Mouse (Mus musculus): ENCODE measurements around the gene Traf2. TPM values are rescaled to one million over a fixed set of nuclear protein-coding genes. Genes with fewer than 3 reads are reported as not detected.

Gene Traf2
- polyA plus RNA-seq, 1 experiment from 2014 or later = 19.2 TPM

DNA sequence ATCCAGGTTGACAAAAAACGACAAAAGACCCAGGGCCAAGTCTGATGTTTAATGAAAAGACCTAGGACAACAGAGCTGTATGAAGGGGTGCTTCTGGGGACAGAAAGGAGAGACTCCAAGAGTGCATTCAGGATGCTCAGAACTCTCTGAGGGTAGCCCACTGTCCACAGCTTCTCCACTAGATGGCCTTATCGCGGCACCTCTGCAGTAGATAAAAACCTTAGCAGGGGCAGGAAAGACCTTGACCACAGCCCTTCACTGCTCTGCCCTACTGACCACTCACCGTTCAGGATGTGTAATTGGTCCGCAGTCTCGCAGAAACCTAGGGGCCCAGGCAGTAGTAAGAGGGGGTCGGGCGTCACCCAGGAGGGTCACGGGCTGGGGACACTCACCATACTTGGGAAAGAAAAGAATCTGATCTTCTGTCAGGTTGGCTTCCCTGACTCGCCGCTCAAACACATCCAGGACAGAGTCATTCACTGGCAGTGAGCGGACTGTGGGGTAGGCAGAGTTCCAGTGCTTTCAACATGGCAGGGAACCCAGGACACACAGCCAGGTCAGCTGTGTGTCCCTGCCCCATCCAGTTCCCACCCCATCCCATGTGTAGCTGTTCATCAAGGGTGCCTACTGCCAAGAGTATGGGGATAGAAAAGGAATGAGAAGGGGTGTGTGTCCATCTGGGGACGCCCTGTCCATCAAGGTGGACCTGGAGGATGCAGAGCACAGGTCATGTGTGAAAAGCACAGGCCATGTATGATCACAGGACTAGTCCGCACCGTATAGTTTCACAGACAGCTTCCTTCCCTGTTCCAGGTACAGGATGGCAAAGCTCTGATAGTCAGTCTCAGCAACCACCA lies 47.9 kb downstream of the Traf2 start:
- Histone ChIP-seq H3K36me3 (peaks cover 13% of the 10 kb centered on the region), H3K27me3 (no peaks in the 10 kb centered on the region), H3K4me2 (no peak overlapping the region), H3K4me3 (no peak overlapping the region), H3K9ac (no peak overlapping the region), H3K9me3 (no peaks in the 10 kb centered on the region), H3K27ac (replicated peaks) (no peak overlapping the region), H3K4me1 (replicated peaks) (peaks cover 18% of the 10 kb centered on the region)
- no peak for ATAC-seq (ENCODE audit: low read depth)
- 73% methylated on average over 15 of the region's 15 CpGs for WGBS

GRCm38 (mm10) chr2:25497846-25498575 lies 48.7 kb downstream of the Traf2 start:
- peaks cover 18% of the 10 kb centered on the region for H3K4me1 ChIP-seq (replicated peaks)
- no peaks in the 10 kb centered on the region for H3K9me3 ChIP-seq
- H3K27me3 ChIP-seq = no peaks in the 10 kb centered on the region
- no peak overlapping the region for H3K4me3 ChIP-seq
- ATAC-seq (ENCODE audit: low read depth) = no peak
- 62% methylated on average over 6 of the region's 6 CpGs for WGBS
- H3K9ac ChIP-seq = peak overlapping the region; percentile 8; the same call in 1 of the 2 replicates
- peaks cover 4% of the 10 kb centered on the region for H3K36me3 ChIP-seq
- H3K4me2 ChIP-seq = no peak overlapping the region
- no peak overlapping the region for H3K27ac ChIP-seq (replicated peaks)

DNA sequence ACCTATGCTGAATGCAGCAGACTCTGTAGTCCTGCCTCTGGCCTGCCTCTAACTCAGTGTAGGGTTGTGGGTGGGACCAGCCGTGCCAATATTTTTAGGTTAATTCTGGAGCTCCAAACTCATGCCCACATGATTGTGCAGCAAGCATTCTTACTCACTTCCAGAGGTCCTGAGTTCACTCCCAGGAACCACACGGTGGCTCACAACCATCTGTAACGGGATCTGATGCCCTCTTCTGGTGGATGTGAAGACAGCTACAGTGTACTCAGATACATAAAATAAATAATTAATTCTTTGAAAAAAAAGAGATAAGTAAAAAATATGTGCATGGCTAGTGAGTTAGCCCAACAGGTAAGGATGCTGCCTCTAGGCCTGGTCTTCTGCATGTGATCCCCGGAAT lies 50.3 kb downstream of the Traf2 start:
- Histone ChIP-seq H3K4me1 (replicated peaks) (peaks cover 8% of the 10 kb centered on the region), H3K9ac (no peak overlapping the region), H3K36me3 (no peaks in the 10 kb centered on the region), H3K4me2 (no peak overlapping the region), H3K27ac (replicated peaks) (no peak overlapping the region), H3K27me3 (no peaks in the 10 kb centered on the region), H3K4me3 (no peak overlapping the region), H3K9me3 (no peaks in the 10 kb centered on the region)
- 45% methylated on average over 4 of the region's 4 CpGs for WGBS
- ATAC-seq (ENCODE audit: low read depth) = no peak

- Histone ChIP-seq H3K9me3 (no peaks in the 10 kb centered on the region), H3K4me3 (no peak within 1 kb of the TSS), H3K36me3 (no peaks in the 10 kb centered on the region), H3K4me1 (replicated peaks) (no peaks in the 10 kb centered on the region), H3K9ac (no peak within 1 kb of the TSS), H3K4me2 (no peak within 1 kb of the TSS), H3K27me3 (no peaks in the 10 kb centered on the region), H3K27ac (replicated peaks) (no peak within 1 kb of the TSS)
- WGBS = 84% methylated on average over 5 of the region's 5 CpGs
- ATAC-seq (ENCODE audit: low read depth) = no peak
Observed at GRCm38 (mm10) chr2:25493476-25493961, 53.2 kb downstream of the Traf2 start, which contains the start of gene Lcn12. Gene Lcn12, minus strand, starts transcription at chr2:25493911.

GRCm38 (mm10) chr2:25492988-25493387 lies 53.8 kb downstream of the Traf2 start:
- no peaks in the 10 kb centered on the region for H3K4me1 ChIP-seq (replicated peaks)
- H3K4me2 ChIP-seq = no peak overlapping the region
- H3K27me3 ChIP-seq = no peaks in the 10 kb centered on the region
- no peak overlapping the region for H3K27ac ChIP-seq (replicated peaks)
- H3K4me3 ChIP-seq = no peak overlapping the region
- WGBS = 87% methylated on average over 5 of the region's 5 CpGs
- no peak for ATAC-seq (ENCODE audit: low read depth)
- H3K9ac ChIP-seq = no peak overlapping the region
- no peaks in the 10 kb centered on the region for H3K36me3 ChIP-seq
- H3K9me3 ChIP-seq = no peaks in the 10 kb centered on the region

GRCm38 (mm10) chr2:25488671-25489068 lies 58.1 kb downstream of the Traf2 start:
- 85% methylated on average over 7 of the region's 7 CpGs for WGBS
- no peak overlapping the region for H3K4me3 ChIP-seq
- no peaks in the 10 kb centered on the region for H3K27me3 ChIP-seq
- no peak for ATAC-seq (ENCODE audit: low read depth)
- no peaks in the 10 kb centered on the region for H3K4me1 ChIP-seq (replicated peaks)
- H3K36me3 ChIP-seq = no peaks in the 10 kb centered on the region
- H3K9me3 ChIP-seq = no peaks in the 10 kb centered on the region
- no peak overlapping the region for H3K4me2 ChIP-seq
- no peak overlapping the region for H3K27ac ChIP-seq (replicated peaks)
- no peak overlapping the region for H3K9ac ChIP-seq

- Histone ChIP-seq H3K36me3 (no peaks in the 10 kb centered on the region), H3K9ac (no peak overlapping the region), H3K27ac (replicated peaks) (no peak overlapping the region), H3K4me1 (replicated peaks) (no peaks in the 10 kb centered on the region), H3K9me3 (no peaks in the 10 kb centered on the region), H3K27me3 (no peaks in the 10 kb centered on the region), H3K4me2 (no peak overlapping the region), H3K4me3 (no peak overlapping the region)
- WGBS = 82% methylated on average over 6 of the region's 6 CpGs
- no peak for ATAC-seq (ENCODE audit: low read depth)
Observed at GRCm38 (mm10) chr2:25487965-25488670, 58.6 kb downstream of the Traf2 start.

DNA sequence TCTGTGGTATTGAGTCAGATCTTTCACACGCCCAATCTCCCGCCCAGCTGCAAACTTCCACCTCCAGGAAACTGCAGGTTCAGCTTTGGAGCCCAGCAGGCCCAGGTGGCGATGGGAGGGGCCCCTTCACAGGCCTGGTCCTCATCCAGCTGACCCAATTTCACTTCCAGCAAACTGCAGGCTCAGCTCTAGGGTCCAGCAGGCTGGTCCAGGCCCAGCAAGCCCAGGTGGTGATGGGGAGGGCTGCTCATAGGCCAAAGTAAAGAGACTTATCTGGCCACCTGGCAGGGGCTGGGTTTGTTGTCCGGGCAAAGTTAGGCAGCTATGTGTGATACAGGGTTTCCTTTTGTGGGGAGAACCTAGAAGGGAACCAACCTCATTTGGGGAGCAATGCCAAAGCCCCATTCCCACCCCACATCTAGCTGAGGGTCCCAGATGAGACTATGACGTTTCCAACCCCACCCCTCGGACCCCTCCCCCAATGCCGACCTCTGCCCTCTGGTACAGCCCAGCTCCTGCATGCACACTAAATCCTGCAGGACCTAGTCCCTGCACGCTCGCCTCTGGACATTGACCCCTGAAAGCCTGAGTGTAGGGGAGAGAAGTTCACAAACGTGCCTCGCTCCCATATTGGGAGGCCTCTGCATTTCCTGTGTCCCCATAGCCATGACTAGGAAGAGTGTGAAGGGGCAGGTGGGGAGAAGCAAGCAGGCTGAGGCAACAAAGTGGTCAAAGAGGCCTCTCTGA lies 61.7 kb downstream of the Traf2 start:
- Histone ChIP-seq H3K4me3 (no peak overlapping the region), H3K27me3 (no peaks in the 10 kb centered on the region), H3K4me2 (no peak overlapping the region), H3K27ac (replicated peaks) (no peak overlapping the region), H3K9ac (no peak overlapping the region), H3K36me3 (no peaks in the 10 kb centered on the region), H3K9me3 (no peaks in the 10 kb centered on the region), H3K4me1 (replicated peaks) (no peaks in the 10 kb centered on the region)
- ATAC-seq (ENCODE audit: low read depth) = no peak
- 72% methylated on average over 11 of the region's 11 CpGs for WGBS

DNA sequence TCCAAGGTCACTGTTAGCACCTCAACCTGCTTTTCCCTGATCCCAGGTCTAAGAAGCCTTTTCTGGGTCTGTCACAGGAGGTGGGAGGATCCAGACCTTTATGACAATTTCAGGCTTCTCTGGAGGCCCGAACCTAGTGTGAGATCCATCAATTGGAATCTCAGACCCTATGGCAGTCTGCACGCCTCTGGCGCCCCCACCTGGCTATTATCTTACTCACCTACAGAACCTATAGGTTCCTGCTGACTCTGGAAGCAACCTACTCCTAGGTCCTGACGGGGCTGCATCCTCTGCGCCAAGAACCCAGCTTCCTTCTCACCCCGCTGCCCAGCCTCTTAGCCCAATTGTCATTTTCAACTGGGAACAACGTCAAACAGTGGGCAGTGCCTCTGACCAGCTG lies 63.8 kb downstream of the Traf2 start:
- ATAC-seq (ENCODE audit: low read depth) = no peak
- Histone ChIP-seq H3K27ac (replicated peaks) (no peak overlapping the region), H3K4me2 (no peak overlapping the region), H3K9me3 (no peaks in the 10 kb centered on the region), H3K4me1 (replicated peaks) (no peaks in the 10 kb centered on the region), H3K4me3 (no peak overlapping the region), H3K27me3 (no peaks in the 10 kb centered on the region), H3K36me3 (no peaks in the 10 kb centered on the region), H3K9ac (no peak overlapping the region)
- 26% methylated on average over 7 of the region's 7 CpGs for WGBS

GRCm38 (mm10) chr2:25480541-25480940 lies 66.2 kb downstream of the Traf2 start:
- Histone ChIP-seq H3K4me2 (no peak overlapping the region), H3K4me1 (replicated peaks) (no peaks in the 10 kb centered on the region), H3K9me3 (no peaks in the 10 kb centered on the region), H3K9ac (no peak overlapping the region), H3K27ac (replicated peaks) (no peak overlapping the region), H3K36me3 (no peaks in the 10 kb centered on the region), H3K4me3 (no peak overlapping the region), H3K27me3 (no peaks in the 10 kb centered on the region)
- ATAC-seq (ENCODE audit: low read depth) = no peak
- 100% methylated on average over 1 of the region's 1 CpGs for WGBS

DNA sequence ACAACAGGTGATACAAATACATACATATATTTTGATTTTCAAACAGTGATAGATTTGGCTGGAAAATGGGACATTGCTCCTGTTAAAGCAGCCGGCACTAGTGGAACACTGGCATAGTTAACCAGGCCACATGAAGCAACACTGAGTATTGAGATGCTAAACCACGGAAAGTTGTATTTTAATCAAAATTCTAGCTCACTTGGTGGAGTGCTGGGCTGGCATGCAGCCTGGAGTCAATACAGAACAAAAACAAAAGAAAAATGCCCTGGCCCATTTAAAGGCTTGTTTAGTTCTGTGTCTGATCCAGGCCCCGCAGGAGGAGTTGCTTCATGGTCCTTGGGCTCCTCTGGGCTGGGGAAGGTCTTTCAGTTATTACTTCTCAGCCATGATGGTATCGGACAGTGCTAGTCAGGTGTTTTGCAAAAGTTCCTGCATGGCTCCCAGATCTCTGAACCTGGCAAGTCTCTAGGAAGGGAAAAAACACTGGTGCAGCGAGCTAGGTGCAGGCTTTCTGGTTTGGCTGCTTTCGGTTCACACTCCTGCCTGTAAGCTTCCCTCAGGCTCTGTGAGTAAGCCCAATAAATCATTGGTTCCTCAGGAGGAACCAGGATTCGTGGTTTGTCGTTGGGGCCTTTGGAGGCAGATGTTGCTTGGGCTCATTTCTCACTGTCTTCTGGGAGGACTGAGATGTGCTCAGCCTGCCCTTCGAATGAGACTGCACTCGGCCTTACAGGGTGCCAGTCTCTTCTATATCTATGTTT lies 67.0 kb downstream of the Traf2 start:
- Histone ChIP-seq H3K9ac (no peak overlapping the region), H3K4me1 (replicated peaks) (no peaks in the 10 kb centered on the region), H3K27me3 (no peaks in the 10 kb centered on the region), H3K9me3 (no peaks in the 10 kb centered on the region), H3K4me2 (no peak overlapping the region), H3K36me3 (no peaks in the 10 kb centered on the region), H3K27ac (replicated peaks) (no peak overlapping the region), H3K4me3 (no peak overlapping the region)
- ATAC-seq (ENCODE audit: low read depth) = no peak
- WGBS = 74% methylated on average over 10 of the region's 10 CpGs

All from neural tube, embryonic 13.5 days (tissue).